Mouse (Mus musculus) liver, embryonic 16.5 days (tissue): ENCODE data around the gene Filip1l. TPM values are rescaled to one million over a fixed set of nuclear protein-coding genes. Genes with fewer than 3 reads are reported as not detected.
A peak's percentile ranks its signal among the peaks of the same experiment; 100 is the strongest.

Experiments
- ATAC-seq: fragments of 200-750 bp; cut with Nextera tagmentation; 2 replicates; pipeline ENCODE4 v1.8.0; 2017; ENCODE audit warnings: low read depth, mild to moderate bottlenecking, moderate number of reproducible peaks, moderate library complexity
- H3K27ac ChIP-seq: fragments of 300-500 bp; sonication (generic); 2 replicates; pipeline ENCODE4 v1.5.1; 2014; ENCODE audit warnings: mild to moderate bottlenecking, low read length
- H3K27me3 ChIP-seq: fragments of 300-500 bp; sonication (generic); 2 replicates; pipeline ENCODE4 v1.6.1; 2014; ENCODE audit warnings: low read depth, low read length, mixed read lengths; ENCODE audit not compliant: control insufficient read depth, insufficient read depth
- H3K36me3 ChIP-seq: fragments of 300-500 bp; sonication (generic); 2 replicates; pipeline ENCODE4 v1.6.1; 2014; ENCODE audit warnings: mild to moderate bottlenecking; ENCODE audit not compliant: control insufficient read depth, insufficient read depth
- H3K4me1 ChIP-seq: fragments of 300-500 bp; sonication (generic); 2 replicates; pipeline ENCODE4 v1.6.1; 2014; ENCODE audit warnings: low read depth, low read length, mixed read lengths; ENCODE audit not compliant: control insufficient read depth
- H3K4me2 ChIP-seq: fragments of 300-500 bp; sonication (generic); 2 replicates; pipeline ENCODE4 v1.6.1; 2014; ENCODE audit warnings: low read depth, low read length, mixed read lengths
- H3K4me3 ChIP-seq: fragments of 300-500 bp; sonication (generic); 2 replicates; pipeline ENCODE4 v1.5.1; 2014; ENCODE audit warnings: low read depth, mild to moderate bottlenecking, low read length
- H3K9ac ChIP-seq: fragments of 300-500 bp; sonication (generic); 2 replicates; pipeline ENCODE4 v1.6.1; 2014; ENCODE audit warnings: low read depth, low read length
- H3K9me3 ChIP-seq: fragments of 300-500 bp; sonication (generic); replicated peaks from 2 replicates; pipeline ENCODE4 v1.6.1; 2016; ENCODE audit warnings: low read length; ENCODE audit not compliant: control insufficient read depth
- WGBS: fragments of 180-500 bp; shearing (Covaris S2); extraction: QIAGEN DNeasy Blood & Tissue Kit; methylation state at CpG from one replicate; pipeline ENCODE4 v1.1.7; 2014; ENCODE audit not compliant: insufficient replicate concordance; 5-methylcytosine and 5-hydroxymethylcytosine counted together
- polyA plus RNA-seq: library from polyadenylated mRNA; unstranded; fragments of >200 nt; fragmentation: Nextera tagmentation; extraction: Ambion mirVana; gene quantifications from 2 replicates; pipeline ENCODE4 v1.2.1, GENCODE M21; 2015

Filip1l gene
- polyA plus RNA-seq, 1 experiment from 2014 or later: 5.0 TPM

- no peak overlapping the region for H3K9ac ChIP-seq
- no peaks in the 10 kb centered on the region for H3K27me3 ChIP-seq
- no peaks in the 10 kb centered on the region for H3K36me3 ChIP-seq
- no peak overlapping the region for H3K4me2 ChIP-seq
- H3K27ac ChIP-seq: no peak overlapping the region
- H3K9me3 ChIP-seq: no peaks in the 10 kb centered on the region
- no peak overlapping the region for H3K4me3 ChIP-seq
- H3K4me1 ChIP-seq: no peaks in the 10 kb centered on the region
- no peak for ATAC-seq
- 65% methylated on average over 3 of the region's 3 CpGs for WGBS
Observed at GRCm38 (mm10) chr16:57360785-57361184, 7.9 kb downstream of the Filip1l start.

DNA sequence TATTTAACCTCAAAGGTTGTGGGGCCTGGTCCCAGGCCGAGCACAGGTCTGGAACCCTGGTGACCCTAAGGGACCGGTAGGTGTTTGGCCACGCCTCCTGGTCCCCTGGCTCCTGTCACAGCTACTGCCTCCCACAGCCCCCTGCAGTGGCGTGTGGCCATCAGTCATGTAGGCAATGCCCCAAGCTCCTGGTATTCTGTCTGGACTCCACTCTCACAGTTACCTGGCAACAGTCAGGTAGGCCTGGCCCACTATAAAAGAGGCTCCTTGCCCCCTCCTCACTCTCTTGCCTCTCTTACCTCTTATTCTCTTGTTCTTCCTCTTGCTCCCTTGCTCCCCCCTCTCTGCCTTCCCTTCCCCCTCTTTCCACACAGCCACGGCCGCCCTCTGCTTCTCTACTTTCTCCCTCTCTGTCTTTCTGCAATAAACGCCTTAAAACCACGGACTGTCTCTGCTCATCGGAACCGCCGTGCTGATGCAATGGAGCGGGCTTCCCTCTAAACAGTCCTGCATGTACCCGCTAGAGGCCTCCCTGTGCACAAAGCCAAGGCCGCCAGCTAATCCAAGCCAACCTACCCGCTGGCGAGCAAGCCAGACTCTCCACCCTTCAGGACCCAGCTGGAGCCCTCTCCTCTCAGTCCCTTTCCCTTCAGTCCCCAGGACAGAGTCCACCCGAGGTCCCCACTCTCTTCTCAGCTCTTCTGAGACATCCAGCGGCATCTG, 9.9 kb downstream of the Filip1l start:
- H3K4me2 ChIP-seq: no peak overlapping the region
- peak; percentile 32; the same call in 1 of the 2 replicates for ATAC-seq
- H3K9me3 ChIP-seq: no peaks in the 10 kb centered on the region
- no peaks in the 10 kb centered on the region for H3K27me3 ChIP-seq
- no peak overlapping the region for H3K4me3 ChIP-seq
- H3K4me1 ChIP-seq: no peaks in the 10 kb centered on the region
- no peaks in the 10 kb centered on the region for H3K36me3 ChIP-seq
- H3K27ac ChIP-seq: no peak overlapping the region
- 44% methylated on average over 18 of the region's 18 CpGs for WGBS
- no peak overlapping the region for H3K9ac ChIP-seq

DNA sequence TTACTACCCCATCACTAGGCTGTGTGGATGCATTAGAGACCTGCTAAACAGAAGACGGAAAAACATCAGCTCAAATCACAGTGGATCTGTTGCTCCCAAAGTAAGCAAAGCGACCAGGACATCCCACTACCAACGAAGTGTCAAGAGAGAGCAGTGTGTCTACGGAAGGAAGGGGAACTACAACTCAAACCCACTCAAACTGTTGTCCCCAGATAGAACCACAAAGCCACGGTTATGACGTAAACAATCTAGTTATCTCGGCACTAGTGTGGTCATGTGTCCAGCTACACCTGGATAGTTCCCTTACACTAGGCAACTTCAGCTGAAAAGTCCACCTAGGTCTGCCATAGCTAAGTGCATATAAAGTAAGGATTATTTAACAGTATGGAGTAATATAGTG, 11.6 kb downstream of the Filip1l start:
- Histone ChIP-seq H3K27me3 (no peaks in the 10 kb centered on the region), H3K4me3 (no peak overlapping the region), H3K4me1 (no peaks in the 10 kb centered on the region), H3K4me2 (no peak overlapping the region), H3K9ac (no peak overlapping the region), H3K36me3 (no peaks in the 10 kb centered on the region), H3K27ac (no peak overlapping the region), H3K9me3 (no peaks in the 10 kb centered on the region)
- WGBS: 26% methylated on average over 7 of the region's 7 CpGs
- ATAC-seq: no peak

DNA sequence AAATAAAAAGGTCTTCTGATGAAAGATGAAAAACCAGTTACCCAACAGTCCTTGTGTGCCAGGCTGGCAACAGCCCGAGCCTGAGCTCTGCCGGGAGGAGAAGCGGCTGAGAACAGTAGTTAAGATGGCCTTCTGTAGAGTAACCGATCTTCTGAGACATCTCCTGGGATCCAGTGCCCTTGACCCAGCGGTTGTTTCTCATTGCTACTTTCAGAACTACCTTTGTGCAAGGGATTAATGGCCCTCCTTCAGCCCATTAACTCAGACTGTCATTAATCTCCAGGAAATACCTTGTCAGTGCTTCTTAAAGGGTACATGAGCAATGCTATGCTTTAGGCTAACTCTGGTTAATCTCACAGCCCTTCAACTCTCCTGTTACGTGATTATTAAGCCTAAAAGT, 13.2 kb downstream of the Filip1l start:
- no peaks in the 10 kb centered on the region for H3K9me3 ChIP-seq
- H3K4me2 ChIP-seq: no peak overlapping the region
- no peaks in the 10 kb centered on the region for H3K27me3 ChIP-seq
- H3K27ac ChIP-seq: no peak overlapping the region
- ATAC-seq: no peak
- no peak overlapping the region for H3K4me3 ChIP-seq
- no peaks in the 10 kb centered on the region for H3K36me3 ChIP-seq
- no peak overlapping the region for H3K9ac ChIP-seq
- H3K4me1 ChIP-seq: no peaks in the 10 kb centered on the region
- 74% methylated on average over 6 of the region's 6 CpGs for WGBS

- H3K27ac ChIP-seq: no peak overlapping the region
- no peak overlapping the region for H3K4me2 ChIP-seq
- no peaks in the 10 kb centered on the region for H3K4me1 ChIP-seq
- no peak overlapping the region for H3K9ac ChIP-seq
- no peak for ATAC-seq
- H3K27me3 ChIP-seq: no peaks in the 10 kb centered on the region
- H3K4me3 ChIP-seq: no peak overlapping the region
- H3K9me3 ChIP-seq: no peaks in the 10 kb centered on the region
- no peaks in the 10 kb centered on the region for H3K36me3 ChIP-seq
- 67% methylated on average over 18 of the region's 18 CpGs for WGBS
Observed at GRCm38 (mm10) chr16:57366941-57367694, 14.2 kb downstream of the Filip1l start.

GRCm38 (mm10) chr16:57369846-57370496, 17.1 kb downstream of the Filip1l start:
- H3K4me2 ChIP-seq: no peak overlapping the region

GRCm38 (mm10) chr16:57372156-57372555, 19.3 kb downstream of the Filip1l start:
- H3K9me3 ChIP-seq: no peaks in the 10 kb centered on the region
- no peak overlapping the region for H3K4me3 ChIP-seq
- no peak overlapping the region for H3K9ac ChIP-seq
- H3K4me1 ChIP-seq: no peaks in the 10 kb centered on the region
- H3K4me2 ChIP-seq: no peak overlapping the region
- H3K27ac ChIP-seq: no peak overlapping the region
- WGBS: 58% methylated on average over 3 of the region's 3 CpGs
- no peaks in the 10 kb centered on the region for H3K27me3 ChIP-seq
- ATAC-seq: no peak
- H3K36me3 ChIP-seq: no peaks in the 10 kb centered on the region

More at GRCm38 (mm10) chr16:57369846-57370496, 17.1 kb downstream of the Filip1l start:
- Histone ChIP-seq H3K27ac (no peak overlapping the region), H3K4me1 (no peaks in the 10 kb centered on the region), H3K9me3 (no peaks in the 10 kb centered on the region), H3K9ac (no peak overlapping the region), H3K27me3 (no peaks in the 10 kb centered on the region), H3K36me3 (no peaks in the 10 kb centered on the region), H3K4me3 (no peak overlapping the region)
- 68% methylated on average over 8 of the region's 8 CpGs for WGBS
- ATAC-seq: no peak

- 64% methylated on average over 7 of the region's 7 CpGs for WGBS
- Histone ChIP-seq H3K4me3 (no peak overlapping the region), H3K4me2 (no peak overlapping the region), H3K36me3 (no peaks in the 10 kb centered on the region), H3K27me3 (no peaks in the 10 kb centered on the region), H3K9me3 (no peaks in the 10 kb centered on the region), H3K4me1 (no peaks in the 10 kb centered on the region), H3K9ac (no peak overlapping the region), H3K27ac (no peak overlapping the region)
- no peak for ATAC-seq
Observed at GRCm38 (mm10) chr16:57375248-57375837, 22.4 kb downstream of the Filip1l start.
